Mouse (Mus musculus) neural tube, embryonic 14.5 days (tissue): Measurements from ENCODE around the gene Tk1. TPM values are rescaled to one million over a fixed set of nuclear protein-coding genes. Genes with fewer than 3 reads are reported as not detected.
A peak's percentile ranks its signal among the peaks of the same experiment; 100 is the strongest.

ENCODE experiments used
- ATAC-seq: fragments of 200-750 bp; cut with Nextera tagmentation; 2 replicates; pipeline ENCODE4 v1.8.0; 2017; ENCODE audit warnings: low read depth, mild to moderate bottlenecking, moderate TSS enrichment, moderate library complexity
- H3K27ac ChIP-seq: fragments of 300-500 bp; sonication (generic); 2 replicates; pipeline ENCODE4 v1.5.1; 2014; ENCODE audit warnings: low read depth, mild to moderate bottlenecking, control low read depth, low read length, moderate library complexity, mixed read lengths
- H3K27me3 ChIP-seq: fragments of 300-500 bp; sonication (generic); 2 replicates; pipeline ENCODE4 v1.6.1; 2014; ENCODE audit warnings: low read length; ENCODE audit not compliant: control insufficient read depth, insufficient read depth
- H3K36me3 ChIP-seq: fragments of 300-500 bp; sonication (generic); 2 replicates; pipeline ENCODE4 v1.6.1; 2014; ENCODE audit warnings: low read length, mixed read lengths; ENCODE audit not compliant: control insufficient read depth, insufficient read depth
- H3K4me1 ChIP-seq: fragments of 300-500 bp; sonication (generic); 2 replicates; pipeline ENCODE4 v1.6.1; 2014; ENCODE audit warnings: low read length; ENCODE audit not compliant: control insufficient read depth, insufficient read depth
- H3K4me2 ChIP-seq: fragments of 300-500 bp; sonication (generic); 2 replicates; pipeline ENCODE4 v1.6.1; 2014; ENCODE audit warnings: mild to moderate bottlenecking, low read depth, low read length, control low read depth
- H3K4me3 ChIP-seq: fragments of 300-500 bp; sonication (generic); 2 replicates; pipeline ENCODE4 v1.5.1; 2014; ENCODE audit warnings: low read depth, low read length, control low read depth, mixed read lengths
- H3K9ac ChIP-seq: fragments of 300-500 bp; sonication (generic); replicated peaks from 2 replicates; pipeline ENCODE4 v1.6.1; 2014; ENCODE audit warnings: low read depth, mild to moderate bottlenecking, control low read depth, low read length, mixed read lengths
- H3K9me3 ChIP-seq: fragments of 300-500 bp; sonication (generic); 2 replicates; pipeline ENCODE4 v1.6.1; 2016; ENCODE audit warnings: low read length; ENCODE audit not compliant: control insufficient read depth
- WGBS: fragments of 180-500 bp; shearing (Covaris S2); extraction: QIAGEN DNeasy Blood & Tissue Kit; methylation state at CpG from one replicate; pipeline ENCODE4 v1.1.7; 2014; 5-methylcytosine and 5-hydroxymethylcytosine counted together
- polyA plus RNA-seq: library from polyadenylated mRNA; unstranded; fragments of >200 nt; fragmentation: Nextera tagmentation; extraction: Ambion mirVana; gene quantifications from 2 replicates; pipeline ENCODE4 v1.2.1, GENCODE M21; 2014

Gene Tk1
- polyA plus RNA-seq, 1 experiment from 2014 or later: 6.8 TPM

DNA sequence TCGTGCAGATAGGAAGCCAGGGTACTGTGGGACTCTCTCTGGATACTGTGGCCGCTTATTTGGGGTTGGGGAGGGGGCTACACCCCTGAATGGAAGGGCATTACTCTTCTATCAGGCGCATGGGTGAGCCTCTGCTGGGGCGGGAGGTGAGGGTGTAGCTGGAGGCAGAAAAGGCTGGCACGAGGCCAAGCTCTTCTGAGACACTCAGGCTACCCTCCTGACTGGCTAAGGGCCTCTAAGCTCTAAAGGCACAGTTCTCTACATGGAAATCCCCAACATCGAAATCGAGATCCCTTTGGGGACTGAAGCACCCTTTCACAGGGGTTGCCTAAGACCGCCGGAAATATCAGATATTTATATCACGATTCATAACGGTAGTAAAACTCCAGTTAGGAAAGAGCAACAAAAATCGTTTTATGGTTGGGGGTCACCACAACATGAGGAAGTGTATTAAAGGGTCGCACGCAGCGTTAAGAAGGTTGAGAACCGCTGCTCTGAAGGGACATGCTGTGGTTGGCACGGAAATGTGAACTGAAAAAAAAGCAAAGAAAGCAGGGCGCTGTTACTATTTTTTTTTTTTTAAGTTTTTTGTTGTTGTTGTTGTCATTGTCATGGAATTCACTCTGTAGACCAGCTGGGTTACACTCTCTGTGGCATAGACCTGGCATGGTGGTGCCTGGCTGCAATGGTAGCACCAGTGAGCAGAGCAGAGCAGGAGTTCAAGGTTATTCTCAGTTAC, 2.4 kb upstream of the Tk1 start:
- H3K4me3 ChIP-seq: no peak overlapping the region
- no peaks in the 10 kb centered on the region for H3K36me3 ChIP-seq
- peaks cover 18% of the 10 kb centered on the region for H3K4me1 ChIP-seq
- WGBS: 75% methylated on average over 18 of the region's 18 CpGs
- H3K4me2 ChIP-seq: no peak overlapping the region
- no peak overlapping the region for H3K9ac ChIP-seq
- no peaks in the 10 kb centered on the region for H3K9me3 ChIP-seq
- H3K27me3 ChIP-seq: no peaks in the 10 kb centered on the region
- no peak overlapping the region for H3K27ac ChIP-seq
- ATAC-seq: no peak

DNA sequence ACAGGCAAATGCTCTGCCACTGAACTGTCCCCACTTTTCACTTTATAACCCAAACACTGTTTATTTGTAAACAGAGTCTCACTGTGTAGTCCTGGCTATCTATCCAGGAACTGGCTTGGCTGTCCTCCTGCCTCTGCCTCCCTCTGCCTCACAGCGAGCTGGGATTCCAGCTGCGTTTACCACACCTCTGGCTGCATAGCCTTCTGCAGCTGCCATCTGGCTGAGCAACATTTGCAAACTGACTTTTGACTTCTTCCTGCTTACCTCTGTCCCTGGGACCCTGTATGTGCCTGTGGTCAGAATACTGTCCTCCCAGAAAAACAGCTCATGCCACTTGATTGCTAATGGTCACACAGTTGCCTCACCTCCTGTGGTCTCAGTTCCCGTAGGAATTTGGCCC, 1.5 kb upstream of the Tk1 start:
- ATAC-seq: no peak
- WGBS: 53% methylated on average over 3 of the region's 3 CpGs

DNA sequence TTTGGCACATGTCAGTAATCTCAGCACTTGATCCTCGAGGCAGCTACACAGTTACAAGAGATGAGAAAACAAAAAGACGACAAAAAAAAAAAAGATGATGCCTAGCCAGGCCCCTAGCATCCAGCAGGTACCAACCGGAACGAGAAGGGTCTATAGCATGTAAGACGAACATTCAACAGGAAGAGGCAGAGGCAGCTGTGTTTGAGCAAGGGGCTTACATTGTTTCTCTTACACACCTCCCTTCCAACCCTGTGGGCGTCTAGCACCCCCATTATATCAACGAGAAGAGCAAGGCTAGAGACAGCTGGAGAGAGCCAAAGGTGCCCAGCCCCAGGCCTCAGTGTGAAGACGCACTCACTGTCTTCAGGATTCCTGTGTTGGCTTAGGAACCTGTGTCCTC, 1.0 kb upstream of the Tk1 start:
- Histone ChIP-seq H3K9me3 (no peaks in the 10 kb centered on the region), H3K27ac (no peak overlapping the region), H3K4me2 (no peak overlapping the region), H3K4me1 (peaks cover 21% of the 10 kb centered on the region), H3K36me3 (no peaks in the 10 kb centered on the region), H3K4me3 (no peak overlapping the region), H3K27me3 (no peaks in the 10 kb centered on the region), H3K9ac (no peak overlapping the region)
- WGBS: 79% methylated on average over 8 of the region's 8 CpGs
- no peak for ATAC-seq

More for the DNA sequence above, 1.5 kb upstream of the Tk1 start:
- no peak overlapping the region for H3K4me3 ChIP-seq
- H3K4me1 ChIP-seq: peaks cover 21% of the 10 kb centered on the region
- no peaks in the 10 kb centered on the region for H3K9me3 ChIP-seq
- no peak overlapping the region for H3K4me2 ChIP-seq
- H3K36me3 ChIP-seq: no peaks in the 10 kb centered on the region
- no peaks in the 10 kb centered on the region for H3K27me3 ChIP-seq
- H3K9ac ChIP-seq: no peak overlapping the region
- no peak overlapping the region for H3K27ac ChIP-seq

DNA sequence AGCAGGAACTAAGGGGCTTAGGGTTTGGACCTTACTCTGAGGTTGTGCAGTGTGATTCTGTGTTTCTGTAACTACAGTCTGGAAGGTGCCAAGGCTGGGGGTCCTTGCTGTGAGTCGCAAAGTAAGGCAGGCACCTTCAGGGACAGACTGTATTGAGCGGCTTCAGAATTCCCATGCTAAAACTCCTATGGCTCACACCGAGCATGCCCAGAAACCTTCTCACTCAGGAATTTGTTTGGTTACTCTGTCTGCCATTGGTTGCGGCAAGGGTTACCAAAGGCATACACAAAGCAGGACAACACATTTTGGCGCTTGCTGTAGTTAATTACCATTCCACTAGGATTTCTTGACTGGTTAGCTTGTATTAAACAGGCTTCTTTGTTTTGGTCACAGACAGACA, 272 bp upstream of the Tk1 start:
- peak overlapping the region; percentile 54 for H3K9ac ChIP-seq
- H3K4me2 ChIP-seq: peak overlapping the region; percentile 67
- H3K27me3 ChIP-seq: no peaks in the 10 kb centered on the region
- WGBS: 11% methylated on average over 5 of the region's 5 CpGs
- H3K9me3 ChIP-seq: no peaks in the 10 kb centered on the region
- H3K27ac ChIP-seq: no peak overlapping the region
- no peak for ATAC-seq
- peaks cover 21% of the 10 kb centered on the region for H3K4me1 ChIP-seq
- peak overlapping the region; percentile 31 for H3K4me3 ChIP-seq
- no peaks in the 10 kb centered on the region for H3K36me3 ChIP-seq

DNA sequence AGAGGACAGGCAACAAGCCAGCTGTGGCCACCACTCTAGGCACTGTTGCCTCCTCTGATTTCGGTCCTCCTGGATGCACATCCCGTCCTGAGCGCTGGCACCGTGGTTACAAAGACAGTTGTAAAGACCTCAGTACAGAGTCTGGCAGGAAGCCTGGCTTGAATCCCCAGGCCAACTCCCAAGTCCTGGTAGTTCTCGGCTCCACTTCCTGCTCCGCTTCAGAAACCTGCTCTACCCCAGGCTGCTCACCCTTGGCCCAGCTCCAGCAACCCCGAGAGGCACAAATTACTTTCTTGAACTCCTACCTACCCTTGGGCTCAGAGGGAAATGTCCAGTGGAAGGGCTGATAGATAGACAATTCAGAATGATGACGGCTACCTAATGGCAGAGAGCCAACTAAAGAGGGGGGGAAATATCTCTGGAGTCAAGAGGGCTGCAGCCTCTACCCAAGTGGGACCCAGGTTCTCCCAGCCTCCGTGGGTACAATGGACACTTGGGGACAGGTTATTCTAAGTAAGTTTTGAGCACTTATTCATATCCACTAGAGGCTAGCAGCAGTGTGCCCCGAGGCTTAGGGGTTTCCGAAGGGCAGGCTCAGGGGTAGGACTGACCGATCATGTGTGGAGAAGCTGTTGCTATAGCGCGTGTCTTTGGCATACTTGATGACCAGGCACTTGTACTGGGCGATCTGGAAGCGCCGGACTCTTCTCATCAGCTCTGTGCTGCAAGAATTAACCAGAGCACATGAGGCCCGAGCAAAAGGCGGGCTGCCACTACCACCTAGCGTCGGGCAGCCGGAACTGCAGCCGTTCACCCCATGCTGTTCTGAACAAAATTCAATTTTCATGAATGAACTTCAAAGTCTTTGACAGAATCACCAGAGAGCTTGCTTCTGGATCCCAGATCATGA, 1.6 kb downstream of the Tk1 start:
- Histone ChIP-seq H3K36me3 (no peaks in the 10 kb centered on the region), H3K4me1 (peaks cover 21% of the 10 kb centered on the region), H3K27ac (no peak overlapping the region), H3K27me3 (no peaks in the 10 kb centered on the region), H3K9me3 (no peaks in the 10 kb centered on the region), H3K9ac (no peak overlapping the region), H3K4me2 (peak overlapping the region; percentile 67; the same call in 1 of the 2 replicates), H3K4me3 (no peak overlapping the region)
- 20% methylated on average over 23 of the region's 23 CpGs for WGBS
- peak; percentile 76 for ATAC-seq

DNA sequence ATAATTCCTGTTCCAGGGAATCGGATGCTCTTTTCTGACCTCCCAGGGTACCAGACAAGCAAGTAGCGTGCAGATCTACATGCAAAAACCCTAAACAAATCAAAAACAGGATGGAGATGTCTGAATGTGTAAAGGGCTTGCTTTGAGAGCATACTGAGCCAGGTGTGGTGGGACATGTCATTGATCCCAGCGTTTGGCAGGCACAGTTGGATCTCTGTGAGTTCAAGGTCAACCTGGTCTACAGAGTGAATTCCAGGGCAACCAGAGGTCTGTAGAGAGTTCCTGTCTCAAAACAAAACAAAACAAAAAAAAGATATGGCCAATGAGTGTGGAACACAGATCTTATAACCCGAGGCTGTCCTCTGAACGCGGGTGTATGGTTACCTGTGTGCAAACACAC, 2.5 kb downstream of the Tk1 start:
- H3K27me3 ChIP-seq: no peaks in the 10 kb centered on the region
- no peaks in the 10 kb centered on the region for H3K36me3 ChIP-seq
- ATAC-seq: no peak
- H3K9me3 ChIP-seq: no peaks in the 10 kb centered on the region
- no peak overlapping the region for H3K27ac ChIP-seq
- H3K4me3 ChIP-seq: no peak overlapping the region
- H3K4me2 ChIP-seq: no peak overlapping the region
- H3K9ac ChIP-seq: no peak overlapping the region
- 95% methylated on average over 6 of the region's 6 CpGs for WGBS
- peaks cover 21% of the 10 kb centered on the region for H3K4me1 ChIP-seq

DNA sequence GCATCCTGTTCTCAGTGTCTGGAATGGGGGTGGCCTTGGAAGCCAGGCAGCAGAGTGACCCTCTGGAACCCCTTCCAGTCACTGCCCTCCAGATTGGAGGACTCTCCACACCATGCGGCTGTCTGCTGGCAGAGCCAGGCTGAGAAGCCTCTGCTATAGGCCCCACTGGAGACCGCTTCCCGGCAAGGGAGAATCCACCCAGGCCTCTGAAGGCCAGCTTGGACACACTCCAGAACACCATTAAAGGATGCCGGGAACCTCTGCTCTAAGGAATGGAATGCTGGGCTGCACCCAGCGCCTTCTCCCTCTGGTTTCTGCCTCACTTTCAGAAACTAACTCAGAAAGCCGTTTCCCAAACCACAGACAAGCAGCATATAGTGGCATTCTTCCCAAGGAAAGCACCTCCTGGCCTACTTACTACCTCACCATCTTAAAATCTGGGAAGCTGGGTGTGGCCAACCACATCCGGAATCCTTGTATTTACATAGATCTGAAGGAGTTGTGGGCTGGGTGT, 3.1 kb downstream of the Tk1 start:
- H3K4me1 ChIP-seq: peaks cover 21% of the 10 kb centered on the region
- H3K27me3 ChIP-seq: no peaks in the 10 kb centered on the region
- H3K4me3 ChIP-seq: no peak overlapping the region
- no peaks in the 10 kb centered on the region for H3K36me3 ChIP-seq
- H3K27ac ChIP-seq: no peak overlapping the region
- no peak for ATAC-seq
- H3K4me2 ChIP-seq: no peak overlapping the region
- WGBS: 79% methylated on average over 7 of the region's 7 CpGs
- H3K9me3 ChIP-seq: no peaks in the 10 kb centered on the region
- no peak overlapping the region for H3K9ac ChIP-seq

DNA sequence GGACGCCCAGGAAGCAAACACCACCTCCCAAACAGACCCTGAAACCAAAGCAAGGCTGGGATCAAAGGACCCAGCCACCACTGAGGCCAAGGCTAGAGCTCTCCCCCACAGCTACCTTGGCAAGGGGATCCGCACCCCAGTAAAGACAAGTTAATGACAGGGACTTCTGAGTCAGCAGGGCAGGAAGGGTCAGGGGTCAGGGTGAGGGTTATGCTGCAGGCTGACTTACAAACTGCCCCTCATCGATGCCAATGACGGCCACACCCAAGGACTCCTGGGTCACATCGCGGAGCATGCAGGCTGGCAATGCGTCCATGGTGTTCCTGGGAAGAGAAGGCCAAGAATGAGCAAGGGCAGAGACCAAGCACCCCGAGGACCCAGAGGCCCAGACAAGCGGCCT, 4.0 kb downstream of the Tk1 start:
- no peaks in the 10 kb centered on the region for H3K9me3 ChIP-seq
- no peak overlapping the region for H3K9ac ChIP-seq
- H3K27ac ChIP-seq: no peak overlapping the region
- H3K27me3 ChIP-seq: no peaks in the 10 kb centered on the region
- no peak overlapping the region for H3K4me3 ChIP-seq
- no peaks in the 10 kb centered on the region for H3K36me3 ChIP-seq
- no peak overlapping the region for H3K4me2 ChIP-seq
- WGBS: 92% methylated on average over 9 of the region's 9 CpGs
- H3K4me1 ChIP-seq: peaks cover 21% of the 10 kb centered on the region
- no peak for ATAC-seq

DNA sequence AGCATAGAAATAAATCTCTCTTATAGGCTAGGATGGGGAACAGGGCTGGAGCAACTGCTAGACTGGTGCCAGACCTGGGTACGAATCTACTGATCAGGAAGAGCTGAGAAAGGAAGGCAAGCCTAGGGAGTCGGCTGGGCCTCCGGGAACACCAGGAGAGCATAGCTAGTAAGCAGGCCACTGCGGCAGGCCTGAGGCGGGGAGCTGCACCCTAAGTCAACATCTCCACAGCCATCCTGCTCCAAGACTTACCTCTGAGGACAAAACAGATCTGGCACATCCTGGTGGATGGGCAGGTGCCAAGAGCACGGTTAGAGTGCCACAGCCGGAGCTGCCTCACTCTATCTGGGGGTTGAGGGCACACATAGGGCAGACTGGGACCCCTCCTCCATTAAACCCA, 5.7 kb downstream of the Tk1 start:
- Histone ChIP-seq H3K27me3 (no peaks in the 10 kb centered on the region), H3K9me3 (no peaks in the 10 kb centered on the region), H3K4me1 (peaks cover 10% of the 10 kb centered on the region; the same call in 1 of the 2 replicates), H3K4me3 (no peak overlapping the region), H3K27ac (no peak overlapping the region), H3K9ac (no peak overlapping the region), H3K36me3 (no peaks in the 10 kb centered on the region), H3K4me2 (no peak overlapping the region)
- ATAC-seq: no peak
- WGBS: 95% methylated on average over 7 of the region's 7 CpGs
